Mouse (Mus musculus): ENCODE measurements around the gene Mta2.

The Mta2 gene

GRCm38 (mm10) chr19:8929224-8930088 lies 12.2 kb upstream of the Mta2 start, which contains the start of the genes Rom1 and Eml3:
TSS of gene Rom1 (minus strand) at chr19:8929356.
TSS of gene Eml3 (plus strand) at chr19:8929552.
- peak; percentile 91 for DNase-seq

- DNase-seq, result no peak
These were observed 11.6 kb upstream of the Mta2 start for GRCm38 (mm10) chr19:8930117-8930516.

- DNase-seq, result no peak
These were observed 10.9 kb upstream of the Mta2 start for GRCm38 (mm10) chr19:8930771-8931170.

DNA sequence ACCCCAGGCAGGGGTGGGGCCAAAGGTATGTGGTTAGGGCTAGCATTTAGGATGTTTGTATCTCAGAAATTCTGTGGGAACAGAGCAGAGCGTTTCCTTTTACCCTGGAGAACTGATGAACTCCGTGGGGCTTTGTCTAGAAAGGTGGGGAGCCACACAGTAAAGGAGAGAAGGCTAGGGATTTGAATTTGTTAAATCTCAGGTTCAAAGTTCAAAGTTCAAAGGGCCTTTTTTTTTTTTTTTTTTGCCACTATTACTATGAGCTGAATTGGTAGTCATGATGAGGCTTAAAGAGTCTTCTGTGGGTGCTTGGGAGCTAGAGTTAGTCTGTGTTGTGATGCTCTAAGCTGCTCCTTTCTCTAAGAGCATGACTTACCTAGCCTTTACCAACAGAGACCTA lies 4.9 kb upstream of the Mta2 start:
- DNase-seq, result no peak

GRCm38 (mm10) chr19:8940526-8941133 lies 1.0 kb upstream of the Mta2 start:
- DNase-seq, result no peak

DNA sequence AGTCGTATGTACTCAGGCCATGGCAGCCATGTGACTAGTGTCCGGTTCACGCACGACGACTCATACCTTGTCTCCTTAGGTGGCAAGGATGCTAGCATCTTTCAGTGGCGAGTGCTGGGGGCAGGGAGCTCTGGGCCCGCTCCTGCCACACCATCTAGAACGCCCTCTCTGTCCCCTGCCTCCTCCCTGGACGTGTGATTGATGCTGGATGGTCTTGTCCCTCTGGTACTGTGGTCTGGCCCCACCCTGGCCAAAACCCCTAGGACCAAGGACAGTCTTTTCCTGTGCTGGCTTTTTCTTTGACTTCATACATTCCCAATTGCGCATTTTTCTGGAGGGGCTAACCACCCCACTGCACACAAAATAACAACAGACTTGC lies 550 bp upstream of the Mta2 start:
- no peak for DNase-seq

GRCm38 (mm10) chr19:8942276-8942964 lies 745 bp downstream of the Mta2 start:
- DNase-seq, result peak; percentile 62

DNA sequence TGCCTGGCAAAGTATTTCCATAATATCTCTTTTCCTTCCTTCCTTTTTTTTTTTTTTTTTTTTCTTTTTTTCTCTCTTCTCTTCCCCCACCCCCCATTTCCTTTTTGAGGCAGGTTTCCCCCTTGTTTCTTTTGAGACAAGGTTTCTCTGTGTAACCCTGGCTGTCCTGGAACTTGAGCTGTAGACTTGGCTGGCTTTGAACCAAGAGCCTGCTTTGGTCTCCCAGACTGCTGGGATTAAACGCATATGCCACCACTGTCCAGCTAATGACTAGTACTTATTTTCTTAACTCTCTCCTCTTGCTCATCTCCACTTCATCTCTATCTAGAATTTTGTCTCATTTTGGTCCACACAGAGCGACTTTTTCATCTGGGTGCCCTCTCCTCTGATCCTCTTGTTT lies 1.4 kb downstream of the Mta2 start:
- no peak for DNase-seq

- DNase-seq, result no peak
These were observed 2.4 kb downstream of the Mta2 start for GRCm38 (mm10) chr19:8944062-8944461.

DNA sequence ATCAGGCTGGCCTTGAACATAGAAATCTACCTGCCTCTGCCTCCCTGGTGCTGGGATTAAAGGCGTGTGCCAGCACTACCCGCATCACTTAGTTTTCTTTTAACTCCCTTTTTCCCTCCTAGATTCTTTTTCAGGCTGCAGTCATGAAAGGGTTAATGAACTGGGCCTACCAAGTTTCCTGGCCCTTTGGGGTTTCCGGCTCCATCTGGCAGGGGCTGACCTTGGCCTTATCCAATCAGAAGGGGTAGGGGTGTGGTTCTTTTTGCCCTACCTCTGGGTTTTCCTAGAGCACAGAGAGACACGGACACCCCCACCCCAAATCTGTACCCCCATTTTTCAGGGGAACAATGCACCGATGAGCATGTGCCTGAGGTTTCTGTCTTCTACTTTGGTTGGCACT lies 3.1 kb downstream of the Mta2 start:
- peak; percentile 76 for DNase-seq

DNA sequence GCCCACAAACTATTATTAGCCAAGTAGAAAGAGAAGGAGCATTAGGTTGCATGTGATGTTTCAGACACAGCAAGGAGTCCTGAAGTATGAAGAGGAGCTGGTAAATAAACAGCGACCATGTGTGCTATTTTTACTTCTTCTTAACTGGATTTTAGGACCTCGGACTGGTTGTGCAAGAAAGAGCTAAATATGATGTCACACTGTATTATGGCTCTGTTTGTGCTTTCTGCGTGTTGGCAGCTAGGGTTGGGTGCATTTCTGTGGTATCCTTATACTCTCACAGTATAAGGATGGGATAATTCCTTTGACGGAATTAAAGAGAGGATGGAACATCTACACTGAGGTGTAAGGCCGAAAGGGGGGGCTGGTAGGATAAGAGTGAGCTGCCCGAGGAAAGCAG lies 3.6 kb downstream of the Mta2 start:
- no peak for DNase-seq

DNA sequence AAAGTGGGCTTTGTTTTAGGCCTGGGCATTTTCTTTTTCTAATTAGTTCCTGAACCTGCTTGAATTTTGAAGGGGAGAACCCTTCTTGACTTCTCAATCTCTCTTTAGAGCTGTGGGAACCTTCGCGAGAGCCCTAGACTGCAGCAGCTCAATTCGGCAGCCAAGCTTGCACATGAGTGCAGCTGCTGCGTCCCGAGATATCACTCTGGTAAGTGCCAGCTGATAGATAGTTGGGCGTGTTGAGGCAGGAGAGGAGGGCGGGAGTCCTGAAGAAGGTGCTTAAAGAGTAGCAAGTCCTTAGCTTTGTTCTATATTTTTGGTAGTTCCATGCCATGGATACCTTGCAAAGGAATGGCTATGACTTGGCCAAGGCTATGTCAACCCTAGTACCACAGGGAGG lies 5.3 kb downstream of the Mta2 start:
- no peak for DNase-seq

DNA sequence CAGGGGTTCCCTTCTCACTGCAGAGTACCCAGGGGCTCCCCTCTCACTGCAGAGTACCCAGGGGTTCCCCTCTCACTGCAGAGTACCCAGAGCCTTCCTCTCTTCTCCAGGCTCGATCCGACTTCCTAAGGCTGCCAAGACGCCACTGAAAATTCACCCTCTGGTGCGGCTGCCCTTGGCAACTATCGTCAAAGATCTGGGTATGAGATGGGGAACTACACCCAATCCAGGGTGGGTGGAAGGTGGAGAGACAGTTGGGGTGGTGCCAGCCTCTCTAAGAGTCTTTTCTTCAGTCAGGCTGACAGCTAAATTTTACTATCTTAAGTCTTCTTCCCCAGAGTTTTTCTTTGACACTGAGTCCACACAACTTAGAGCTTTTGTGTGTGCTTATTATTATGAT lies 8.5 kb downstream of the Mta2 start:
- no peak for DNase-seq

DNA sequence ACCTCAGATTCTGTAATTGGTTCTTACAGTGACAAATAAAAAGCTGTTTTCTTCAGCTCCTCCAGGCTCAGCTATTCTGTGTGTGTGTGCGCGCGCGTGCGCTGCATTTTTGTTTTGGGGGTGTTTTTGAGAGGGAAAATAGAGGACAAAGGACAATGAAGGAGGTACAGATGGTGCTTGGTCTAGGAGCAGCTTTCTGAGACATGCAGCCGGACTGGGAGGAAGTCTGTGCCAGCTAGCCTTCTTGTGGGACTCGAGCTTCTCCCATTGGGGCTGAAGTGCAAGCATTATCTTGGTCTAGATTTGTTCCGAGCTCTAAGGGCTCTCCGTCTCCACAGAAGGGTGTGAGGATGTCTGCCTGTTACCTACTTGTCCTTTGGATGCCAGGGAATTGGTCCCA lies 10.6 kb downstream of the Mta2 start:
- no peak for DNase-seq

GRCm38 (mm10) chr19:8953135-8954039 lies 11.7 kb downstream of the Mta2 start, which contains the start of gene Tut1:
TSS of gene Tut1 (plus strand) at chr19:8953847.
- peak; percentile 92 for DNase-seq

DNA sequence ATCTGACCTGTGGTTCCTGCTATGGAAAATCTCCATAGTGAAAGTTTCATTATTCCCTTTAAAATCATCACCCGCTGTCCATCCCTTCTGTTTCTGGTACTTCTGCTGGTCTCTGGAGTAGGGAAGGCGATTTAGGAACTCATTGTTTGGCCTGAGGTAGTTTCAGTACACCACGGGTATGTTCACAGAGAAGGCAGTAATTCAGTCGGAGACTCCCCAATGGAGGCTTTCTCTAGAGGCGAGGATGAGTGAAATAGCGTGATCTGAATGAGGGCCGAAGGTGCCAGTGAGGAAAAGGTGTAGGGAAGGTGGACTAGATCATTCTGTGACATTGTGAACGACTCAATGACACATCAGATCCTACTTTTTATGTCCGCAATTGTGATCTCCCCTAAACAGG lies 12.5 kb downstream of the Mta2 start:
- no peak for DNase-seq

GRCm38 (mm10) chr19:8962256-8962655 lies 20.6 kb downstream of the Mta2 start:
- no peak for DNase-seq

DNA sequence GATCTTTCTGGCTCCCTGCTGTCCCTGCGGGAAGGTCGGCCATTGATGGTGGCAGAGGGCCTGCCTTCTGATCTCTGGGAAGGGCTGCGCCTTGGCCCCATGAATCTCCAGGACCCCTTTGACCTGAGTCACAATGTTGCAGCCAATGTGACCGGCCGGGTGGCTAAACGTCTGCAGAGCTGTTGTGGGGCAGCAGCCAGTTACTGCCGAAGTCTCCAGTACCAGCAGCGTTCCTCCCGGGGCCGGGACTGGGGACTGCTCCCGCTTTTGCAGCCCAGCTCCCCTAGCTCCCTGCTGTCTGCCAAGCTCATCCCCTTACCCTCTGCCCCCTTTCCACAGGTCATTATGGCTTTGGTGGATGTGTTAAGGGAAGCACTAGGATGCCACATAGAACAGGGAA lies 23.4 kb downstream of the Mta2 start:
- no peak for DNase-seq

DNA sequence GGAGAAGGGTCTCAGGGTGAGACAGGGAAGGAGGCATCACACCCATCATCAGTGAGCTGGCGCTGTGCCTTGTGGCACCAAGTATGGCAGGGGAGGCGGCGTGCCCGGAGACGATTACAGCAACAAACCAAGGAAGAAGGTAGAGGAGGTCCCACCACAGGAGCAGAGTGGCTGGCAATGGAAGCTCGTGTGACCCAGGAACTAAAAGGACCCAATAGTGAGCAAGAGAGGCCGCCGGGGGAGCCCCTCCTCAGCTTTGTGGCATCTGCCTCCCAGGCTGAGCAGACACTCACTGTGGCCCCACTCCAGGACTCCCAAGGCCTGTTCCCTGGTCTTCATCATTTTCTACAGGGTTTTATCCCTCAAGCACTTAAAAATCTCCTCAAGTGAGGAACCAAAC lies 24.1 kb downstream of the Mta2 start:
- DNase-seq, result no peak

GRCm38 (mm10) chr19:8966198-8966589 lies 24.5 kb downstream of the Mta2 start:
- no peak for DNase-seq

DNA sequence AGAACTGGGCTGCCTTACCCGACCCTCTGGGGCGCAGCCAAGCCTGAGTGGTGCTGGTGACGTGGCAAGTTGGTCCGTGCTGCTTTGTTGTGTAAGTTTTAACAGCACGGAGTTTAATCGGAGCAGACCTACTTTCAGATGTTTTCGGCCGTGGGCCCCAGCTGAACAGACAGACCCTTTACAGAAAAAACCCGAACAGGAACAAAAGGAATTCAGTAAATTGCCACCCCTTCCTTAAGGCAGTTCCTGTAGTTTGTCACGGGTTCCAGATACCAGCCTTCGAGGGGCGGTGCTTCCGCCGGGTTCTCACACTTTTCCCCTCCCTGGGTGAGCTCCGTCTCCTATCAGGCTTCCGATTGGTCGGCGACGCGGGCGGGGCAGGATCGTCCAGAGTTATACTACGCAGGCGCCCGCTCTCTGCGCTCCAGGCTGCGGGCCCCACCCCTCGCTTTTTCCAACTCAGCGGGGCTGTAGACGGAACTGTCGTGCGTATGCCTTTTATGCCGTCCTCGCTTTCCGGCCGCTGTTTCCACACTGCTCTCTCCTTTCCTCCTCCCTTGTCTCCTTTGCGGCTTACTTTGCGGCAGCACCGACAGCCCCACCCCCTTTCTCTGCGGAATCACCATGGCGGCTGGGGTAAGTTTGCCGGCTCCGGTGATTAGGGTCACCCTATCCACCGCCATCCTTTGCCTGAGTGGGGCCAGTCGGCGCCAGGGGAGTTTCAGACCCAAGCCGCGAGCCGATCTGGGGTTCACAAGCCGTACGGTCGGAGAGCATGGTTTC lies 25.1 kb downstream of the Mta2 start, which contains the start of gene Eef1g:
TSS of gene Eef1g (plus strand) at position 452 of the 783 bp plus-strand sequence.
- DNase-seq, result peak; percentile 98

DNA sequence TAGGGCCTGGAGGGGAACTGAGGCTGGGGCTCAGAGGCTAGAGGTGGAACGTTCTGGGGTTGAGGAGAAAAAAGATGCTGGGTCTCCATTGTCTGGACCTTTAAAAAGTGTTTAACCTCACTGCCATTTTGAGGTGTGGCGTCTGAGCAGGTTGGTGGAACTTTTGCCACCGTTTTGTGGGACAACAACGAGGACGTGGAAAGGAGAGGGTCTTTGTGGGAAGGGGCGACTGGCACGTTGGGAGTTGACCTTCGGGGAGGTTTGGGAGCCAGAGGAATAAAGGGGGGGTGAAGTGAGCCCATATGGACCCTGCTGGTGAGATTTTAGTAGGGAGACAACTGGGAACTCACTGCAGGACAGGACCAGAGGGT lies 25.7 kb downstream of the Mta2 start:
- DNase-seq, result no peak
